Mouse (Mus musculus): ENCODE results near the gene Nup50.

GRCm38 (mm10) chr15:84934901-84935300, 11.7 kb downstream of the Nup50 start:
- TF ChIP-seq CTCF (IDR thresholded peaks at IDR 0.05), result no peak
- no peak for TF ChIP-seq POLR2A (IDR thresholded peaks at IDR 0.05; ENCODE audit: insufficient read depth, low read depth, low read length)
- TF ChIP-seq EP300 (IDR thresholded peaks at IDR 0.05; ENCODE audit: insufficient read depth, low read depth, low read length), result no peak
